Mouse (Mus musculus): ENCODE results near the gene Gng8.

DNA sequence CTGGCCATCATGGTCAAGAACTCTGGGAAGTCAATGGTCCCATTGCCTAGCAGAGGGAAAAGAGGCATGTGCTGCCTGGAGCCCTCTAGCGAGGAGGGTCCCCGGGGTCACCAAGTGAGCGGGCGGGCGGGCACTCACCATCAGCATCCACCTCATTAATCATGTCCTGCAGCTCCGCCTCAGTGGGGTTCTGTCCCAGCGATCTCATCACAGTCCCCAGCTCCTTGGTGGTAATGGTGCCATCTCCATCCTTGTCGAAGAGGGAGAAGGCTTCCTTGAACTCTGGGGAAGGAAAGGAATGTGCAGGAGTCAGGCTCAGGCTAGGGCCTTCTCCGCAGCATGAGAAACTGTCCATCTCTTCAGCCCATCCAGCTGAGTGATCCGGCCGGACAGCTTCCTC lies 25.9 kb downstream of the Gng8 start:
- TF ChIP-seq CTCF (IDR thresholded peaks at IDR 0.05; ENCODE audit: low read depth, low read length) (no peak), GATA1 (IDR thresholded peaks at IDR 0.05; ENCODE audit: borderline replicate concordance, low read length) (no peak), POLR2AphosphoS5 (IDR thresholded peaks at IDR 0.05; ENCODE audit: insufficient replicate concordance, low read depth, low read length) (no peak), GATA2 (IDR thresholded peaks at IDR 0.05; ENCODE audit: borderline replicate concordance, low read depth, low read length) (no peak)

Data from G1E (cell line).